Mouse (Mus musculus): ENCODE data around the gene Angptl2. TPM values are rescaled to one million over a fixed set of nuclear protein-coding genes. Genes with fewer than 3 reads are reported as not detected.
"Not testable (repeated sequence)": the region's sequence is repeated elsewhere in the genome, so short reads cannot be mapped to it uniquely, and the experiment has no call there.

Angptl2 gene
- polyA plus RNA-seq, 1 experiment = 5.5 TPM

DNA sequence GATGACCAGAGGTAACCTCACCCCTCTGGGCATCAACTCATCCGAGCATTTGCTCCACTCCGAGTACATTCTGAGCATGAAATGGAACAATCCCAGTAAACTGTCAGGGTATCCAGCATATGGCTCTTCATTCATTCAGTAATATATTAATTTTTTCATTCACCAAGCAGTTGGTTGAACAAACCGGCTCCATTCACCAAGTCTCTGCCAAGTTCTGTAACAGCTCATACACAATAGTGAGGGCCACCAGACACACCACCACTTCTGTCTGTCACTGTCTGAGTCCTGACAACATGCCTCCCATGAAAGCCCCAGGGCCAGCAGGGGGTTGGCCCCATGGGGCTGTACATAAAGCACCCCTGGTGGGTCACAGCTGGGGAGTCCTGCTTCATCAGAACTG is 25.9 kb upstream of the Angptl2 start:
- TF ChIP-seq POLR2A (IDR thresholded peaks at IDR 0.05; ENCODE audit: extremely low read depth, insufficient read depth, low read length) = no peak
- no peak for TF ChIP-seq CTCF (IDR thresholded peaks at IDR 0.05; ENCODE audit: extremely low read depth, insufficient read depth, low read length)
- H3K4me1 ChIP-seq (ENCODE audit: control insufficient read depth, insufficient read depth, low read length) = peaks cover 3% of the 10 kb centered on the region; the same call in 1 of the 2 replicates
- no peak overlapping the region for H3K27ac ChIP-seq (ENCODE audit: insufficient read depth, low read length)
- H3K4me3 ChIP-seq (ENCODE audit: insufficient read depth, low read length) = no peak overlapping the region

- peaks cover 11% of the 10 kb centered on the region for H3K4me1 ChIP-seq (ENCODE audit: control insufficient read depth, insufficient read depth, low read length)
- H3K4me3 ChIP-seq (ENCODE audit: insufficient read depth, low read length) = no peak overlapping the region
- H3K27ac ChIP-seq (ENCODE audit: insufficient read depth, low read length) = no peak overlapping the region
- TF ChIP-seq POLR2A (IDR thresholded peaks at IDR 0.05; ENCODE audit: extremely low read depth, insufficient read depth, low read length) (no peak), CTCF (IDR thresholded peaks at IDR 0.05; ENCODE audit: extremely low read depth, insufficient read depth, low read length) (no peak)
Measured at GRCm38 (mm10) chr2:33200368-33201068, 15.4 kb upstream of the Angptl2 start.

GRCm38 (mm10) chr2:33203284-33203683 is 12.6 kb upstream of the Angptl2 start:
- Histone ChIP-seq H3K4me3 (ENCODE audit: insufficient read depth, low read length) (no peak overlapping the region), H3K4me1 (ENCODE audit: control insufficient read depth, insufficient read depth, low read length) (peaks cover 17% of the 10 kb centered on the region), H3K27ac (ENCODE audit: insufficient read depth, low read length) (no peak overlapping the region)
- TF ChIP-seq CTCF (IDR thresholded peaks at IDR 0.05; ENCODE audit: extremely low read depth, insufficient read depth, low read length) = no peak
- no peak for TF ChIP-seq POLR2A (IDR thresholded peaks at IDR 0.05; ENCODE audit: extremely low read depth, insufficient read depth, low read length)

DNA sequence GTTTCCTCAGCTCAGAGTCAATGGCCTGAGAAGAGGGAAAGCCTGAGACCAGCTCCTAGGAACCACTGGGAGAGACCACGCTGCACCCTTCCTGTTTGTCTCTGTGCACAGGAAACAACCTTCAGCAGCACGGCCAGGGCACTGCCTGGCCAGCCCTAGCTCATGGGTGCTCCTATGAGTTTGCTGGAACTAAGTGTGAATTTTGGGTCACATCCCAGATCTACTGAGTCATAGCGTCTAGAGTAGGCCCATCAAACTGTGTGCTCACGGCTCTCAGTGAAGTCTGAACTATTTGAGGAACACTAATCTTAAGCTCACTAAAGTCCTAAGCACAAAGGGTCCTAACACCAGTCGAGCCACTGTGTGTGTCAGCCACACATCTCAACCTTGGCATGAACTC is 10.9 kb upstream of the Angptl2 start:
- no peak for TF ChIP-seq CTCF (IDR thresholded peaks at IDR 0.05; ENCODE audit: extremely low read depth, insufficient read depth, low read length)
- no peak for TF ChIP-seq POLR2A (IDR thresholded peaks at IDR 0.05; ENCODE audit: extremely low read depth, insufficient read depth, low read length)
- H3K4me3 ChIP-seq (ENCODE audit: insufficient read depth, low read length) = no peak overlapping the region
- no peak overlapping the region for H3K27ac ChIP-seq (ENCODE audit: insufficient read depth, low read length)
- H3K4me1 ChIP-seq (ENCODE audit: control insufficient read depth, insufficient read depth, low read length) = peaks cover 13% of the 10 kb centered on the region

- Histone ChIP-seq H3K4me1 (ENCODE audit: control insufficient read depth, insufficient read depth, low read length) (peaks cover 13% of the 10 kb centered on the region), H3K27ac (ENCODE audit: insufficient read depth, low read length) (no peak overlapping the region), H3K4me3 (ENCODE audit: insufficient read depth, low read length) (no peak overlapping the region)
- TF ChIP-seq CTCF (IDR thresholded peaks at IDR 0.05; ENCODE audit: extremely low read depth, insufficient read depth, low read length) = no peak
- TF ChIP-seq POLR2A (IDR thresholded peaks at IDR 0.05; ENCODE audit: extremely low read depth, insufficient read depth, low read length) = no peak
Measured at GRCm38 (mm10) chr2:33205939-33206525, 9.8 kb upstream of the Angptl2 start.

GRCm38 (mm10) chr2:33207069-33207468 is 8.8 kb upstream of the Angptl2 start:
- no peak overlapping the region for H3K4me3 ChIP-seq (ENCODE audit: insufficient read depth, low read length)
- TF ChIP-seq CTCF (IDR thresholded peaks at IDR 0.05; ENCODE audit: extremely low read depth, insufficient read depth, low read length) (no peak), POLR2A (IDR thresholded peaks at IDR 0.05; ENCODE audit: extremely low read depth, insufficient read depth, low read length) (no peak)
- H3K4me1 ChIP-seq (ENCODE audit: control insufficient read depth, insufficient read depth, low read length) = peaks cover 12% of the 10 kb centered on the region
- no peak overlapping the region for H3K27ac ChIP-seq (ENCODE audit: insufficient read depth, low read length)

GRCm38 (mm10) chr2:33208134-33208533 is 7.7 kb upstream of the Angptl2 start:
- TF ChIP-seq CTCF (IDR thresholded peaks at IDR 0.05; ENCODE audit: extremely low read depth, insufficient read depth, low read length) (no peak), POLR2A (IDR thresholded peaks at IDR 0.05; ENCODE audit: extremely low read depth, insufficient read depth, low read length) (no peak)
- Histone ChIP-seq H3K4me1 (ENCODE audit: control insufficient read depth, insufficient read depth, low read length) (peaks cover 11% of the 10 kb centered on the region), H3K4me3 (ENCODE audit: insufficient read depth, low read length) (no peak overlapping the region), H3K27ac (ENCODE audit: insufficient read depth, low read length) (no peak overlapping the region)

- no peak overlapping the region for H3K4me3 ChIP-seq (ENCODE audit: insufficient read depth, low read length)
- H3K27ac ChIP-seq (ENCODE audit: insufficient read depth, low read length) = no peak overlapping the region
- TF ChIP-seq POLR2A (IDR thresholded peaks at IDR 0.05; ENCODE audit: extremely low read depth, insufficient read depth, low read length) = no peak
- TF ChIP-seq CTCF (IDR thresholded peaks at IDR 0.05; ENCODE audit: extremely low read depth, insufficient read depth, low read length) = no peak
- H3K4me1 ChIP-seq (ENCODE audit: control insufficient read depth, insufficient read depth, low read length) = peaks cover 10% of the 10 kb centered on the region; the same call in 1 of the 2 replicates
Measured at GRCm38 (mm10) chr2:33210841-33211240, 5.0 kb upstream of the Angptl2 start.

DNA sequence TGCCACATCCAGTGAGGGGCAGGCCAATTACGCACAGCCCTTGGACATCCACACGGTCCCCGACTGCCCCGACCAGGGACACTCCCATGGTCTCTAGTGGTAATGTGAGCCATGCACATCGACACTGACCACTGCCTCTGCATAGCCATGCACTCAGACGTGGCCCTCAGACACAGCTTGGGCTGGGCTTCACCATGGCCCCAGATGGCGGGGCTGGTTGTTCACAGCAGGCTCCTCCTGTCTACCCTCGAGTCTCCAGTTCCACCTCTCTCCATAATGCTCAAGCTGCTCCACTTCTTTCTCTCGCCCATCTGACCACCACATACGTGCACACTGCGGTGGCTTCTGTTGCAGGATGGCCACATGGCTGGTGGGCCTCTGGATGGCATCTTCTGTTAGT is 4.6 kb upstream of the Angptl2 start:
- not testable (repeated sequence) for H3K4me3 ChIP-seq (ENCODE audit: insufficient read depth, low read length); H3K4me1 ChIP-seq (ENCODE audit: control insufficient read depth, insufficient read depth, low read length); H3K27ac ChIP-seq (ENCODE audit: insufficient read depth, low read length)

DNA sequence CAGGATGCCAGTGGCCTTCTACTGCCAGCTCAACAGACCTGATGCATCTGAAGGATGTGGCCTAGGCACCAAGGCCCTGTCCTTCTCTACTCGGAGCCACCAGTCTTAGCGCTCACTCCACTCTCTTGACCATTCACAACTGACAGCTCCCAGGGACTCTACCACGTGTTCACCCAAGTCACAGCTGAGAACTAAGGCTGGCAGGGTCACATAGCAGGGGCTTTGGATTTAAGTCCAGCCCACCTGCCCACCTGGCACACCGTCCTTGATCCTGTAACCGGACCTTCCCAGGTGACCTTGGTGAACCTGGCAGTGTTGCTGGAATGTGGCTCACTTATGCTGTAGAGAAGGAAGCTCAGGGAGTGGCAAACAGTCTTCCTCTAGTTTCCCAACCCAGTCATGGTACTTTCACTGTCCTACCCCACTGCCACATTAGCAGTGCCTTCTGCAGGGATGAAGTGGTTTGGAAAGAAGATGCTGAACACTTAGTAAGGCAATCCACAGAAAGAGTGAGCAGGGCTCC is 631 bp upstream of the Angptl2 start:
- Histone ChIP-seq H3K4me3 (ENCODE audit: insufficient read depth, low read length) (no peak overlapping the region), H3K27ac (ENCODE audit: insufficient read depth, low read length) (no peak overlapping the region), H3K4me1 (ENCODE audit: control insufficient read depth, insufficient read depth, low read length) (peaks cover 7% of the 10 kb centered on the region; the same call in 1 of the 2 replicates)
- TF ChIP-seq CTCF (IDR thresholded peaks at IDR 0.05; ENCODE audit: extremely low read depth, insufficient read depth, low read length) (no peak), POLR2A (IDR thresholded peaks at IDR 0.05; ENCODE audit: extremely low read depth, insufficient read depth, low read length) (no peak)
